Mouse (Mus musculus) C2C12 (cell line): ENCODE data around the gene Pkp4. TPM values are rescaled to one million over a fixed set of nuclear protein-coding genes. Genes with fewer than 3 reads are reported as not detected.

Experiments
- H3K27me3 ChIP-seq: one replicate; pipeline ENCODE4 v1.6.1; 2011; ENCODE audit not compliant: control insufficient read depth, insufficient read depth, insufficient read length
- H3K36me3 ChIP-seq: one replicate; pipeline ENCODE4 v1.6.1; 2011; ENCODE audit not compliant: control insufficient read depth, insufficient read depth
- H3K4me3 ChIP-seq: one replicate; pipeline ENCODE4 v1.5.1; 2011; ENCODE audit warnings: mild to moderate bottlenecking, control low read depth; ENCODE audit not compliant: poor library complexity, insufficient read depth, severe bottlenecking
- H3K79me2 ChIP-seq: one replicate; pipeline ENCODE4 v1.6.1; 2011; ENCODE audit not compliant: control insufficient read depth, insufficient read depth
- H3K79me3 ChIP-seq: one replicate; pipeline ENCODE4 v1.6.1; 2011; ENCODE audit warnings: low read depth, control low read depth
- H3ac ChIP-seq: one replicate; pipeline ENCODE3; 2011; ENCODE audit warnings: low read depth; ENCODE audit not compliant: control insufficient read depth, insufficient read length
- CEBPB ChIP-seq: IDR thresholded peaks from one replicate; pipeline ENCODE4 v1.6.1; 2011; ENCODE audit warnings: low read depth, mild to moderate bottlenecking, control low read depth, moderate library complexity
- CTCF ChIP-seq: IDR thresholded peaks from one replicate; pipeline ENCODE4 v1.5.1; 2011; ENCODE audit not compliant: control insufficient read depth, insufficient read depth, insufficient read length
- FOSL1 ChIP-seq: IDR thresholded peaks from one replicate; pipeline ENCODE4 v1.8.0; 2011; ENCODE audit warnings: mild to moderate bottlenecking, low read length; ENCODE audit not compliant: poor library complexity, insufficient read depth, severe bottlenecking
- MAX ChIP-seq: IDR thresholded peaks from one replicate; pipeline ENCODE4 v1.6.1; 2011; ENCODE audit warnings: mild to moderate bottlenecking, control low read depth
- MYOD1 ChIP-seq: IDR thresholded peaks from one replicate; pipeline ENCODE4 v1.6.1; 2011; ENCODE audit warnings: low read depth; ENCODE audit not compliant: control insufficient read depth, insufficient read length
- MYOG ChIP-seq: IDR thresholded peaks from one replicate; pipeline ENCODE4 v1.6.1; 2011; ENCODE audit not compliant: control insufficient read depth, insufficient read length; ENCODE audit errors: extremely low read depth
- USF1 ChIP-seq: IDR thresholded peaks from one replicate; pipeline ENCODE4 v1.6.1; 2011; ENCODE audit warnings: low read depth, mild to moderate bottlenecking, control low read depth, moderate library complexity
- polyA plus RNA-seq: library from polyadenylated mRNA; unstranded; fragments of >200 nt; fragmentation: generic; extraction: Trizol; gene quantifications from one replicate; pipeline ENCODE4 v1.2.1, GENCODE M21; 2012; ENCODE audit warnings: missing spikeins

The Pkp4 gene
- polyA plus RNA-seq, 1 experiment, result 23.0 TPM

GRCm38 (mm10) chr2:59159961-59160604, 567 bp upstream of the Pkp4 start:
- TF ChIP-seq CTCF (no peak), MAX (no peak), MYOG (no peak), USF1 (no peak)
- peaks cover 43% of the 10 kb centered on the region for H3K79me2 ChIP-seq

GRCm38 (mm10) chr2:59161021-59161440, 381 bp downstream of the Pkp4 start:
- H3K79me3 ChIP-seq, result peaks cover 46% of the 10 kb centered on the region
- peaks cover 52% of the 10 kb centered on the region for H3K79me2 ChIP-seq
- peak overlapping the region; percentile 82 for H3ac ChIP-seq
- no peaks in the 10 kb centered on the region for H3K27me3 ChIP-seq
- TF ChIP-seq FOSL1 (no peak), MAX (no peak), MYOG (no peak), MYOD1 (no peak), CEBPB (no peak), USF1 (no peak), CTCF (no peak)
- peaks cover 4% of the 10 kb centered on the region for H3K36me3 ChIP-seq
- peak overlapping the region; percentile 79 for H3K4me3 ChIP-seq

More at GRCm38 (mm10) chr2:59159961-59160604, 567 bp upstream of the Pkp4 start:
- H3K79me3 ChIP-seq, result peaks cover 36% of the 10 kb centered on the region
- no peaks in the 10 kb centered on the region for H3K27me3 ChIP-seq
- no peak overlapping the region for H3ac ChIP-seq
- peak overlapping the region; percentile 79 for H3K4me3 ChIP-seq
- H3K36me3 ChIP-seq, result peaks cover 4% of the 10 kb centered on the region

GRCm38 (mm10) chr2:59161441-59162284, 1.0 kb downstream of the Pkp4 start:
- Histone ChIP-seq H3ac (peak overlapping the region; percentile 82), H3K79me2 (peaks cover 59% of the 10 kb centered on the region), H3K36me3 (peaks cover 4% of the 10 kb centered on the region), H3K27me3 (no peaks in the 10 kb centered on the region), H3K4me3 (peak overlapping the region; percentile 79), H3K79me3 (peaks cover 52% of the 10 kb centered on the region)
- no peak for TF ChIP-seq USF1
- TF ChIP-seq MAX, result peak; percentile 15
- no peak for TF ChIP-seq MYOG
- TF ChIP-seq FOSL1, result no peak
- peak; percentile 71 for TF ChIP-seq CTCF

GRCm38 (mm10) chr2:59162285-59162600, 1.6 kb downstream of the Pkp4 start:
- H3K36me3 ChIP-seq, result peaks cover 4% of the 10 kb centered on the region
- TF ChIP-seq MYOD1 (no peak), USF1 (no peak)
- H3K79me2 ChIP-seq, result peaks cover 64% of the 10 kb centered on the region
- H3K4me3 ChIP-seq, result peak overlapping the region; percentile 79
- H3ac ChIP-seq, result peak overlapping the region; percentile 10
- no peaks in the 10 kb centered on the region for H3K27me3 ChIP-seq
- peaks cover 58% of the 10 kb centered on the region for H3K79me3 ChIP-seq

- Histone ChIP-seq H3K36me3 (peaks cover 4% of the 10 kb centered on the region), H3K79me3 (peaks cover 97% of the 10 kb centered on the region), H3K27me3 (no peaks in the 10 kb centered on the region), H3K79me2 (peaks cover 100% of the 10 kb centered on the region), H3K4me3 (no peak overlapping the region), H3ac (no peak overlapping the region)
- no peak for TF ChIP-seq FOSL1
- no peak for TF ChIP-seq MAX
- TF ChIP-seq MYOG, result no peak
- TF ChIP-seq MYOD1, result no peak
These were observed 6.3 kb downstream of the Pkp4 start for GRCm38 (mm10) chr2:59166976-59167375.

- Histone ChIP-seq H3K36me3 (peaks cover 2% of the 10 kb centered on the region), H3K4me3 (no peak overlapping the region), H3ac (no peak overlapping the region), H3K27me3 (no peaks in the 10 kb centered on the region), H3K79me3 (peaks cover 97% of the 10 kb centered on the region), H3K79me2 (peaks cover 100% of the 10 kb centered on the region)
- TF ChIP-seq MAX, result no peak
- TF ChIP-seq MYOG, result no peak
- no peak for TF ChIP-seq CEBPB
- no peak for TF ChIP-seq USF1
- no peak for TF ChIP-seq MYOD1
- TF ChIP-seq CTCF, result no peak
- TF ChIP-seq FOSL1, result no peak
These were observed 7.2 kb downstream of the Pkp4 start for GRCm38 (mm10) chr2:59167830-59168229.
